Mouse (Mus musculus) layer of hippocampus, postnatal 36 days (tissue): ENCODE data around the gene Elf1. TPM values are rescaled to one million over a fixed set of nuclear protein-coding genes. Genes with fewer than 3 reads are reported as not detected.

Experiments
- DNase-seq, 2 experiments: peaks; one replicate each; pipeline ENCODE4 v3.0.0; 2022
- total RNA-seq, 2 experiments: library from RNA; stranded (reverse); gene quantifications; 2 replicates each; pipeline ENCODE4 v1.2.3; 2021

Elf1 gene
- total RNA-seq, 2 experiments from 2014 or later: 5.0 to 5.2 TPM

- no peak for DNase-seq
These were observed 92.6 kb downstream of the Elf1 start for GRCm38 (mm10) chr14:79573482-79574191.

GRCm38 (mm10) chr14:79574361-79574760, 93.4 kb downstream of the Elf1 start:
- no peak for DNase-seq

- no peak for DNase-seq
These were observed 102.7 kb downstream of the Elf1 start for GRCm38 (mm10) chr14:79583526-79584245.

GRCm38 (mm10) chr14:79586499-79587138, 105.6 kb downstream of the Elf1 start:
- no peak for DNase-seq

- peak; percentile 96 to 97 for DNase-seq
These were observed 106.3 kb downstream of the Elf1 start, which contains the start of gene Sugt1 for GRCm38 (mm10) chr14:79587139-79587851. Gene Sugt1, plus strand, starts transcription at chr14:79587691.

- DNase-seq: no peak
These were observed 106.8 kb downstream of the Elf1 start for GRCm38 (mm10) chr14:79587852-79588229.

GRCm38 (mm10) chr14:79588534-79588951, 107.5 kb downstream of the Elf1 start:
- DNase-seq: no peak

GRCm38 (mm10) chr14:79589401-79589800, 108.4 kb downstream of the Elf1 start:
- DNase-seq: no peak

- DNase-seq: no peak
These were observed 109.9 kb downstream of the Elf1 start for GRCm38 (mm10) chr14:79590916-79591315.

- DNase-seq: no peak
These were observed 110.6 kb downstream of the Elf1 start for GRCm38 (mm10) chr14:79591611-79592010.

- no peak for DNase-seq
These were observed 113.1 kb downstream of the Elf1 start for GRCm38 (mm10) chr14:79594069-79594468.

- no peak for DNase-seq
These were observed 115.6 kb downstream of the Elf1 start for GRCm38 (mm10) chr14:79596602-79597001.

- DNase-seq: no peak
These were observed 124.9 kb downstream of the Elf1 start for GRCm38 (mm10) chr14:79605881-79606280.

GRCm38 (mm10) chr14:79606392-79606791, 125.4 kb downstream of the Elf1 start:
- DNase-seq: no peak

- DNase-seq: peak; percentile 34 to 41
These were observed 125.9 kb downstream of the Elf1 start for GRCm38 (mm10) chr14:79606867-79607266.

- no peak for DNase-seq
These were observed 126.4 kb downstream of the Elf1 start for GRCm38 (mm10) chr14:79607352-79607751.

GRCm38 (mm10) chr14:79608286-79608685, 127.3 kb downstream of the Elf1 start:
- no peak for DNase-seq

GRCm38 (mm10) chr14:79617121-79617828, 136.3 kb downstream of the Elf1 start:
- no peak for DNase-seq

GRCm38 (mm10) chr14:79619802-79620201, 138.8 kb downstream of the Elf1 start:
- DNase-seq: no peak

- DNase-seq: no peak
These were observed 140.1 kb downstream of the Elf1 start for GRCm38 (mm10) chr14:79621143-79621542.
